Mouse (Mus musculus) T-cell, adult 66 days (primary cell): ENCODE data around the gene Slc5a8. TPM values are rescaled to one million over a fixed set of nuclear protein-coding genes. Genes with fewer than 3 reads are reported as not detected.

Experiments used
- total RNA-seq, 2 experiments: library from RNA; stranded (reverse); gene quantifications; 3 replicates in 1 of 2; 4 replicates in 1 of 2; pipeline ENCODE4 v1.2.4; 2023

The Slc5a8 gene
- total RNA-seq: not detected

DNA sequence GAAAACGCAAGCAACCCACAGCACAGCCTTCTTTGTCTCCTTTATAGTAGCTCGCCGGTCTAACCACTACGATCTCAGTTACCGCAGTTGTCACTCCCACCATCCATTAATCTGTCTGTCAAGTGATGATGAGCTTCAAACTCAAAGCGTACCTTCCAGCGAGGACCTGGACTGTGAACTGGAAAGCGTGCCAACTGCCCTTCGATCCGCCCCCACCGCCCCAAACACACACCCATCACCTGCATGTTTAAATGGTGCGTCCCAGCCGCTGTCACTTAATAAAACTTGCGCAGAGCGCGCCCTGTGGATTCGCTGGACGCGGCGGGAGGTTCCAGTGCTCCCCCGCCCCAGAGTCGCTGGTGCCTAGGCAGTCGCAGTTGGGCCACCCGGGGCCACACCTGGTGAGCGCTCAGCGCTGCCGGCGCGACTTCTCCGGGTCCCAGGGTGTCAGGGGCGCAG is at the start of gene Slc5a8:
Slc5a8 (plus strand) TSS at position 361 of the 459 bp plus-strand sequence.

Other genes with a start within 250 kb of the Slc5a8 start
- gene Spic, start 201.0 kb upstream of the Slc5a8 start, total RNA-seq: 1 to 10 TPM; 1.6 to 6.2 TPM
- gene Arl1, start 155.1 kb upstream of the Slc5a8 start, total RNA-seq: 10 to 100 TPM; 33.7 to 35.8 TPM
- gene Utp20, start 59.2 kb upstream of the Slc5a8 start, total RNA-seq: 10 to 100 TPM; 54.2 to 63.1 TPM